Mouse (Mus musculus): ENCODE results near the gene Ift46.

- no peak for TF ChIP-seq CTCF (IDR thresholded peaks at IDR 0.05; ENCODE audit: borderline replicate concordance, control insufficient read depth, extremely low read depth, insufficient read depth, low read length, poor library complexity)
- TF ChIP-seq POLR2A (IDR thresholded peaks at IDR 0.05; ENCODE audit: control insufficient read depth, extremely low read depth, insufficient read depth, low read length, poor library complexity), result no peak
These were observed 46.5 kb downstream of the Ift46 start for GRCm38 (mm10) chr9:44814179-44814578.
